Mouse (Mus musculus): Measurements from ENCODE around the gene Rcan3.

DNA sequence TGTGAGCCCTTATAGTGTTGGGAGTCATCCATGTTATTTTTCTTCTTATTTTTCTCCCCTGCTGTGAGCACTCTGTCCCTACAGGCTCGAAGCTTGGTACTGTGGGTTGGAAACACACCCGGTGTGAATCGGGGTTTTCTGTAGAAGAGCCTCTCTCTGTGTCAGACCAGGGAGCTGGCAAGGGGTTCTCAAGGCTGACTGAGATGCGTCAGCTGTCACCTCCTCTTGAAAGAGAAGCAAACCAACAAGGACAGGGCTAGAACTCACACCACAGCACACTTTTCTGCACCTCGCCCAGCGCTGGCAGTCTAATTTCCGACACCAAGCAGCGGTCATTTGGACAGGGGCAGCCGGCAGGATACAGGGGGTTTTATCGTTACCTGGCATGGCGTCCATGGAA is 29.8 kb upstream of the Rcan3 start:
- TF ChIP-seq POLR2A (IDR thresholded peaks at IDR 0.05; ENCODE audit: insufficient read depth, low read depth, low read length), result no peak
- no peak for TF ChIP-seq CTCF (IDR thresholded peaks at IDR 0.05)
- TF ChIP-seq EP300 (IDR thresholded peaks at IDR 0.05; ENCODE audit: insufficient read depth, low read depth, low read length), result no peak

All from heart, adult 2 months (tissue).